Mouse (Mus musculus): ENCODE data around the gene Apc2.

GRCm38 (mm10) chr10:80288097-80288496 is 7.7 kb upstream of the Apc2 start:
- TF ChIP-seq POLR2A (IDR thresholded peaks at IDR 0.05; ENCODE audit: extremely low read depth, insufficient read depth, low read length) = no peak
- no peak for TF ChIP-seq CTCF (IDR thresholded peaks at IDR 0.05; ENCODE audit: low read depth, low read length)
